ENCODE assay signal across 29 mouse cellular contexts in genomic region chr7:145310526-145310925, GRCm38 (mm10). TPM values are rescaled to one million over a fixed set of nuclear protein-coding genes. Genes with fewer than 3 reads are reported as not detected.
"Had no signal": no experiment of that assay in that cellular context is flagged by ENCODE, and none has a peak within 500 bp of the region (broad histone marks: within the 10 kb centered on the region; RNA-seq: fewer than 3 reads in every experiment).

No protein-coding gene starts in this region.

- ATAC-seq: forebrain, postnatal 0 days; hindbrain, postnatal 0 days; liver, postnatal 0 days had no signal

- H3K4me1 ChIP-seq: heart, embryonic 13.5 days; hindbrain, embryonic 15.5 days; liver, embryonic 13.5 days; liver, embryonic 15.5 days had no signal

- H3K27me3 ChIP-seq: heart, embryonic 15.5 days; hindbrain, embryonic 13.5 days; hindbrain, embryonic 15.5 days; liver, embryonic 15.5 days had no signal

- H3K27ac ChIP-seq: heart, adult 2 months; heart, embryonic 13.5 days; heart, embryonic 15.5 days; hindbrain, embryonic 13.5 days; hindbrain, embryonic 15.5 days; hindbrain, postnatal 0 days; layer of hippocampus, adult 2 months; left cerebral cortex, adult 2 months; limb, embryonic 10.5 days; limb, embryonic 12.5 days; liver, embryonic 13.5 days; liver, embryonic 15.5 days had no signal

- H3K36me3 ChIP-seq: heart, embryonic 13.5 days; heart, embryonic 15.5 days; hindbrain, embryonic 13.5 days; hindbrain, embryonic 15.5 days; limb, embryonic 10.5 days; limb, embryonic 12.5 days; liver, embryonic 13.5 days; liver, embryonic 15.5 days had no signal

- DNase-seq: forebrain, postnatal 0 days; gastrocnemius, postnatal 14 days; gastrocnemius, postnatal 36 days; heart, adult 2 months; heart, postnatal 14 days; heart, postnatal 36 days; kidney, adult 18-20 months; kidney, postnatal 14 days; liver; liver, embryonic 13.5 days; liver, postnatal 0 days had no signal

- H3K9ac ChIP-seq: forebrain, postnatal 0 days; heart, embryonic 13.5 days; heart, embryonic 15.5 days; hindbrain, embryonic 13.5 days; hindbrain, embryonic 15.5 days; limb, embryonic 12.5 days; liver, embryonic 13.5 days; liver, embryonic 15.5 days; liver, postnatal 0 days had no signal

- H3K4me3 ChIP-seq: heart, adult 2 months; heart, embryonic 13.5 days; heart, embryonic 15.5 days; hindbrain, embryonic 13.5 days; hindbrain, embryonic 15.5 days; layer of hippocampus, adult 2 months; left cerebral cortex, adult 2 months; limb, embryonic 10.5 days; limb, embryonic 12.5 days; liver, embryonic 13.5 days; liver, embryonic 15.5 days had no signal

- H3K4me2 ChIP-seq: heart, embryonic 11.5 days; heart, embryonic 13.5 days; heart, embryonic 15.5 days; hindbrain, embryonic 13.5 days; hindbrain, embryonic 15.5 days; limb, embryonic 12.5 days; liver, embryonic 11.5 days; liver, embryonic 13.5 days; liver, embryonic 15.5 days had no signal

- H3K9me3 ChIP-seq: heart, embryonic 13.5 days; heart, embryonic 15.5 days; hindbrain, embryonic 13.5 days; hindbrain, embryonic 15.5 days; limb, embryonic 10.5 days; limb, embryonic 12.5 days; liver, embryonic 13.5 days; liver, embryonic 15.5 days had no signal

RNA-seq across cellular contexts. Expression of gene Mrgprd, which starts 4.1 kb away (rescaled TPM):
- polyA plus RNA-seq: forebrain, postnatal 0 days; gonadal fat pad, adult 2 months; heart, adult 2 months; heart, embryonic 11.5 days; heart, embryonic 13.5 days; heart, embryonic 15.5 days; heart, postnatal 0 days; hindbrain, embryonic 11.5 days; hindbrain, embryonic 13.5 days; hindbrain, embryonic 15.5 days; hindbrain, postnatal 0 days; intestine, embryonic 14.5 days; kidney, embryonic 14.5 days; limb, embryonic 10.5 days; limb, embryonic 12.5 days; limb, embryonic 14.5 days; liver, embryonic 11.5 days; liver, embryonic 13.5 days; liver, embryonic 15.5 days; liver, postnatal 0 days had no signal

RNA-seq across cellular contexts. Expression of gene Mrgprf, which starts 9.9 kb away (rescaled TPM):
- polyA plus RNA-seq: liver, embryonic 11.5 days had no signal
